Mouse (Mus musculus): ENCODE data around the gene Pebp1. TPM values are rescaled to one million over a fixed set of nuclear protein-coding genes. Genes with fewer than 3 reads are reported as not detected.

Gene Pebp1
- total and polyA plus RNA-seq, 3 experiments: 558 to 568 TPM; not detected in 1

DNA sequence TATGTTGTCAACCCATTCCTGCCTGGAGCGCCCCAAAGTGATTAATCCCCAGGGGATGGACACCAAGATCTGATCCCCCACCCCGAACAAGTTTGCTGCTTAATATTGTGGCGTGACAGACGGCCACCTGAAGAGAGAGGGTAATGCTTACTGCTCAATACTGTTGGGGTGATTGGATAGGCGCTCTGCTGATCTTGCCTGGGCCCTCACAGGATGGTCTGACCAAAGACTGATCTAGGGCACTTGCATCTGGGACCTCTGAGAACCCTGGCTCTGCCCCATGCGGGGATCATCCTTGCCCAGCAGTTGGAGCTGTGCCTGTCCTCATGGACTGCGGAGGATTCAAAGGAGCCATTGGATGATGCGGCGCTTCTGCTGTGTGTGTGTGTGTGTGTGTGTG, 36.3 kb upstream of the Pebp1 start:
- H3K9me3 ChIP-seq (replicated peaks; ENCODE audit: insufficient read depth, low read length): no peaks in the 10 kb centered on the region
- peaks cover 0 to 4% of the 10 kb centered on the region in 2 experiments; a peak in 2 of 4 replicates for H3K36me3 ChIP-seq (ENCODE audit: control insufficient read depth in 1 of 2, insufficient read depth in 2 of 2, low read length in 2 of 2)
- H3K27ac ChIP-seq (ENCODE audit: control insufficient read depth, low read depth, low read length): no peak overlapping the region
- no peaks in the 10 kb centered on the region; the same call in 1 of the 2 replicates for H3K79me2 ChIP-seq (ENCODE audit: control insufficient read depth, insufficient read depth, low read length, poor library complexity)
- no peak overlapping the region for H3K4me3 ChIP-seq (ENCODE audit: control insufficient read depth in 1 of 2, insufficient read depth in 1 of 2, low read depth in 2 of 2, low read length in 2 of 2)
- peaks cover 0 to 5% of the 10 kb centered on the region in 2 experiments; a peak in 2 of 4 replicates for H3K4me1 ChIP-seq (ENCODE audit: control insufficient read depth in 1 of 2, insufficient read depth in 2 of 2, low read length in 2 of 2)
- no peak for DNase-seq (ENCODE audit: low read depth, low spot score)
- TF ChIP-seq HCFC1 (IDR thresholded peaks at IDR 0.05; ENCODE audit: low read depth, low read length): no peak
- TF ChIP-seq POLR2AphosphoS5 (IDR thresholded peaks at IDR 0.05; ENCODE audit: borderline replicate concordance, low read depth, low read length): no peak
- no peak for TF ChIP-seq CHD1 (IDR thresholded peaks at IDR 0.05; ENCODE audit: low read depth, low read length)
- no peak for TF ChIP-seq ZMIZ1 (IDR thresholded peaks at IDR 0.05; ENCODE audit: low read depth, low read length)
- H3K9ac ChIP-seq (ENCODE audit: control insufficient read depth, low read depth, low read length, poor library complexity, severe bottlenecking): no peak overlapping the region
- H3K27me3 ChIP-seq (ENCODE audit: control insufficient read depth in 1 of 2, insufficient read depth in 2 of 2, low read length in 2 of 2): no peaks in the 10 kb centered on the region

DNA sequence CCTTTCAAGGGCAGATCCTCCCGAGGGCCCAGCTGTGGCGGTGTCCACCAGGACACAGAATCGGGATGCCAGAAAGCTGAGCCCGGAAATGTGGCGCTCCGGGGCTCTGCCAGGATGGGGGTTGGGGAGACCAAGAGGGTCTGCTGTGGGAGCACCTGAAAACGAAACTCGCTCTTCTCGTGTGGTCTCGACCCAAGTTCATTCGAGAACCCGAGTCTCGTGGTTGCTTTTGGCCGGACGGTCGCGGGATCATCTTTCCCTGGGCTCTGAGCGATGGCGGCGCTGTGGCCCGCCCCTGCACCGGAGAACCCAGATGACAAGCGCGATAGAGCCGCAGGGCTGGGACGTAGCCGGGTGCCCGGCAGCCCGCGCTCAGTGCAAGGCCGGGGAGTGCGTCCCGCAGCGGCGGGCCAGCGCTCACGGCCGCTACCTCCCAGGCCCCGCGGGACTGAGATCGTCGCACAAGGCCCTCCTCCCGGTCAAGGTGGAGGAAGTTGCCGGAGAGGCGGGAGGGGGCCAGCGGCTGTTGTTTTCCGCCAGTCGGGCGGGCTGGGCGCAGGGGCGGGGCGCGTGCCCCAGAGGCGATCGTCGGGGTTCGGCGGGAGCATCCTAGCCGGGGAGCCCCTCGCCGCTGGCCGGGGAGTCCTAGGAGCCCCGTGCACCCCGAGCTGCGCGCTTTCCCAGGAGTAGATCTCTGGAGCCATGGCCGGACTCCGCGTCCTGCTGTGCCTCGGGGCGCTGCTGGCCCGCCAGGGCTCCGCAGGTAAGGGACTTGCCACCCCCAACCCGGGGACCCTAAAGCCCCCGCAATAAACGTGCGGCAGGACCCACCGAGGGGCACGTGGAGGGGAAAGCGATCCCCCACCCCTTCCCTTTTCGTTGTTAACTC, 31.6 kb upstream of the Pebp1 start, which contains the start of gene Vsig10:
Vsig10 (plus strand) TSS at position 343 of the 889 bp plus-strand sequence.
- peak within 1 kb of the TSS; percentile 60 to 69 for H3K4me3 ChIP-seq (ENCODE audit: control insufficient read depth in 1 of 2, insufficient read depth in 1 of 2, low read depth in 2 of 2, low read length in 2 of 2)
- H3K9me3 ChIP-seq (replicated peaks; ENCODE audit: insufficient read depth, low read length): no peaks in the 10 kb centered on the region
- H3K9ac ChIP-seq (ENCODE audit: control insufficient read depth, low read depth, low read length, poor library complexity, severe bottlenecking): peak within 1 kb of the TSS; percentile 83
- DNase-seq (ENCODE audit: low read depth, low spot score): peak; percentile 58
- no peak within 1 kb of the TSS for H3K27ac ChIP-seq (ENCODE audit: control insufficient read depth, low read depth, low read length)
- TF ChIP-seq SIN3A (IDR thresholded peaks at IDR 0.05; ENCODE audit: low read length) (no peak; the same call in none of the 2 replicates), KAT2A (conservative IDR thresholded peaks at IDR 0.05; ENCODE audit: low read depth, low read length) (no peak), ZNF384 (IDR thresholded peaks at IDR 0.05; ENCODE audit: low read depth, low read length) (no peak), USF2 (IDR thresholded peaks at IDR 0.05; ENCODE audit: borderline replicate concordance in 1 of 2, insufficient read depth in 1 of 2, low read depth in 1 of 2, low read length in 2 of 2) (no peak), JUND (IDR thresholded peaks at IDR 0.05; ENCODE audit: low read depth, low read length) (no peak), POLR2AphosphoS2 (IDR thresholded peaks at IDR 0.05; ENCODE audit: low read length) (no peak), ZKSCAN1 (IDR thresholded peaks at IDR 0.05; ENCODE audit: low read depth, low read length) (no peak), TAL1 (IDR thresholded peaks at IDR 0.05; ENCODE audit: low read length) (no peak), ETS1 (IDR thresholded peaks at IDR 0.05; ENCODE audit: low read depth, low read length) (no peak), CTCF (IDR thresholded peaks at IDR 0.05 in 2 of 3, conservative IDR thresholded peaks at IDR 0.05 in 1 of 3; ENCODE audit: control insufficient read depth in 1 of 3, insufficient read depth in 1 of 3, low read depth in 2 of 3, low read length in 3 of 3, poor library complexity in 1 of 3, severe bottlenecking in 1 of 3) (peak in 2 of 3 experiments; percentile 14 to 32; a peak in 3 of 6 replicates), POLR2A (IDR thresholded peaks at IDR 0.05; ENCODE audit: control insufficient read depth in 1 of 2, insufficient read depth in 1 of 2, low read depth in 1 of 2, low read length in 2 of 2, poor library complexity in 1 of 2) (peak in 1 of 2 experiments; percentile 54; a peak in 2 of 4 replicates), SMC3 (IDR thresholded peaks at IDR 0.05; ENCODE audit: low read depth, low read length) (no peak), MYB (IDR thresholded peaks at IDR 0.05; ENCODE audit: low read depth, low read length) (no peak), MYC (IDR thresholded peaks at IDR 0.05; ENCODE audit: low read depth, low read length) (no peak), UBTF (IDR thresholded peaks at IDR 0.05; ENCODE audit: borderline replicate concordance, insufficient read depth, low read depth, low read length) (0 out of 2 replicates have a peak, but pooled peaks have one; percentile 82), CHD1 (IDR thresholded peaks at IDR 0.05; ENCODE audit: low read depth, low read length) (no peak), NELFE (IDR thresholded peaks at IDR 0.05; ENCODE audit: low read depth, low read length) (no peak), ZC3H11A (IDR thresholded peaks at IDR 0.05; ENCODE audit: low read depth, low read length) (no peak), HCFC1 (IDR thresholded peaks at IDR 0.05; ENCODE audit: low read depth, low read length) (0 out of 2 replicates have a peak, but pooled peaks have one; percentile 34), RCOR1 (IDR thresholded peaks at IDR 0.05; ENCODE audit: low read depth, low read length) (no peak), MAX (IDR thresholded peaks at IDR 0.05; ENCODE audit: low read length) (peak; percentile 25; the same call in 1 of the 2 replicates)
- peaks cover 7 to 15% of the 10 kb centered on the region in 2 experiments for H3K4me1 ChIP-seq (ENCODE audit: control insufficient read depth in 1 of 2, insufficient read depth in 2 of 2, low read length in 2 of 2)
- peaks cover 0 to 15% of the 10 kb centered on the region in 2 experiments; a peak in 2 of 4 replicates for H3K36me3 ChIP-seq (ENCODE audit: control insufficient read depth in 1 of 2, insufficient read depth in 2 of 2, low read length in 2 of 2)
- H3K27me3 ChIP-seq (ENCODE audit: control insufficient read depth in 1 of 2, insufficient read depth in 2 of 2, low read length in 2 of 2): no peaks in the 10 kb centered on the region; a peak in 1 of 4 replicates
- no peaks in the 10 kb centered on the region; the same call in 1 of the 2 replicates for H3K79me2 ChIP-seq (ENCODE audit: control insufficient read depth, insufficient read depth, low read length, poor library complexity)
